Mouse (Mus musculus): ENCODE data around the gene Cer1.

Gene Cer1

GRCm38 (mm10) chr4:82884636-82885534 is at the start of gene Cer1:
Gene Cer1 (minus strand): TSS chr4:82885148.
- peak; percentile 77 for DNase-seq (ENCODE audit: low read depth, low spot score)

- peak; percentile 88 for DNase-seq (ENCODE audit: low read depth, low spot score)
Observed at GRCm38 (mm10) chr4:82934308-82934707, 49.4 kb upstream of the Cer1 start.

GRCm38 (mm10) chr4:82933698-82934210 is 48.8 kb upstream of the Cer1 start:
- DNase-seq (ENCODE audit: low read depth, low spot score), result peak; percentile 93

GRCm38 (mm10) chr4:82930079-82930478 is 45.1 kb upstream of the Cer1 start:
- no peak for DNase-seq (ENCODE audit: low read depth, low spot score)

GRCm38 (mm10) chr4:82921962-82922361 is 37.0 kb upstream of the Cer1 start:
- DNase-seq (ENCODE audit: low read depth, low spot score), result no peak

- DNase-seq (ENCODE audit: low read depth, low spot score), result no peak
Observed at GRCm38 (mm10) chr4:82918625-82919024, 33.7 kb upstream of the Cer1 start.

GRCm38 (mm10) chr4:82916678-82917050 is 31.7 kb upstream of the Cer1 start:
- no peak for DNase-seq (ENCODE audit: low read depth, low spot score)

GRCm38 (mm10) chr4:82916003-82916677 is 31.2 kb upstream of the Cer1 start:
- DNase-seq (ENCODE audit: low read depth, low spot score), result peak; percentile 35

- no peak for DNase-seq (ENCODE audit: low read depth, low spot score)
Observed at GRCm38 (mm10) chr4:82915576-82915975, 30.6 kb upstream of the Cer1 start.

GRCm38 (mm10) chr4:82914601-82915143 is 29.7 kb upstream of the Cer1 start:
- DNase-seq (ENCODE audit: low read depth, low spot score), result no peak

- no peak for DNase-seq (ENCODE audit: low read depth, low spot score)
Observed at GRCm38 (mm10) chr4:82895227-82895626, 10.3 kb upstream of the Cer1 start.

- peak; percentile 62 for DNase-seq (ENCODE audit: low read depth, low spot score)
Observed at GRCm38 (mm10) chr4:82892247-82892646, 7.3 kb upstream of the Cer1 start.

GRCm38 (mm10) chr4:82891566-82891965 is 6.6 kb upstream of the Cer1 start:
- DNase-seq (ENCODE audit: low read depth, low spot score), result no peak

- DNase-seq (ENCODE audit: low read depth, low spot score), result peak; percentile 29
Observed at GRCm38 (mm10) chr4:82891049-82891448, 6.1 kb upstream of the Cer1 start.

- no peak for DNase-seq (ENCODE audit: low read depth, low spot score)
Observed at GRCm38 (mm10) chr4:82890585-82890984, 5.6 kb upstream of the Cer1 start.

GRCm38 (mm10) chr4:82886148-82886547 is 1.2 kb upstream of the Cer1 start:
- no peak for DNase-seq (ENCODE audit: low read depth, low spot score)

GRCm38 (mm10) chr4:82885535-82885913 is 576 bp upstream of the Cer1 start:
- no peak for DNase-seq (ENCODE audit: low read depth, low spot score)

- no peak for DNase-seq (ENCODE audit: low read depth, low spot score)
Observed at GRCm38 (mm10) chr4:82882500-82882899, 2.4 kb downstream of the Cer1 start.

- no peak for DNase-seq (ENCODE audit: low read depth, low spot score)
Observed at GRCm38 (mm10) chr4:82881366-82881765, 3.6 kb downstream of the Cer1 start.

- DNase-seq (ENCODE audit: low read depth, low spot score), result no peak
Observed at GRCm38 (mm10) chr4:82880243-82880642, 4.7 kb downstream of the Cer1 start.

- peak; percentile 41 for DNase-seq (ENCODE audit: low read depth, low spot score)
Observed at GRCm38 (mm10) chr4:82879152-82879551, 5.8 kb downstream of the Cer1 start.

GRCm38 (mm10) chr4:82876656-82877055 is 8.3 kb downstream of the Cer1 start:
- DNase-seq (ENCODE audit: low read depth, low spot score), result no peak

Measured in brain, adult 2 months (tissue).